Mouse (Mus musculus) kidney, adult 2 months (tissue): ENCODE results near the gene Ifnar2. TPM values are rescaled to one million over a fixed set of nuclear protein-coding genes. Genes with fewer than 3 reads are reported as not detected.
A peak's percentile ranks its signal among the peaks of the same experiment; 100 is the strongest.

Experiments
- DNase-seq: peaks from one replicate; pipeline ENCODE4 v3.0.0; 2021
- H3K27ac ChIP-seq: fragments of 200-500 bp; 2 replicates; pipeline ENCODE4 v1.5.1; 2012; ENCODE audit warnings: low read depth, low read length, control low read depth, inconsistent platforms; ENCODE audit not compliant: insufficient read depth
- H3K27me3 ChIP-seq: fragments of 200-500 bp; replicated peaks from 2 replicates; pipeline ENCODE4 v1.6.1; 2012; ENCODE audit warnings: mild to moderate bottlenecking, moderate library complexity, low read length, inconsistent platforms; ENCODE audit not compliant: control insufficient read depth, insufficient read depth
- H3K36me3 ChIP-seq: fragments of 200-500 bp; 2 replicates; pipeline ENCODE4 v1.6.1; 2012; ENCODE audit warnings: mild to moderate bottlenecking, moderate library complexity, low read length, inconsistent platforms; ENCODE audit not compliant: control insufficient read depth, insufficient read depth
- H3K4me1 ChIP-seq: fragments of 200-500 bp; 2 replicates; pipeline ENCODE4 v1.6.1; 2011; ENCODE audit warnings: low read length; ENCODE audit not compliant: control insufficient read depth, insufficient read depth
- H3K4me3 ChIP-seq: fragments of 200-500 bp; 2 replicates; pipeline ENCODE4 v1.5.1; 2011; ENCODE audit warnings: mild to moderate bottlenecking, low read depth, low read length, control low read depth; ENCODE audit not compliant: insufficient read depth
- CTCF ChIP-seq: fragments of 200-500 bp; conservative IDR thresholded peaks from 2 replicates; pipeline ENCODE4 v1.5.1; 2011; ENCODE audit warnings: low read depth, mild to moderate bottlenecking, control low read depth, low read length, moderate library complexity, mixed read lengths; ENCODE audit not compliant: insufficient read depth, insufficient read length
- POLR2A ChIP-seq: fragments of 200-500 bp; IDR thresholded peaks from one replicate; pipeline ENCODE4 v1.6.1; 2011; ENCODE audit warnings: low read depth, low read length, control low read depth
- WGBS: fragments of 180-500 bp; shearing (Covaris S2); methylation state at CpG from one replicate; pipeline ENCODE4 v1.1.7; 2018; 5-methylcytosine and 5-hydroxymethylcytosine counted together
- polyA plus RNA-seq: library from polyadenylated mRNA; depleted of rRNA; stranded (reverse); fragments of >200 nt; gene quantifications from 2 replicates; pipeline ENCODE4 v1.2.3, GENCODE M21; 2012

Ifnar2 gene
- polyA plus RNA-seq, 1 experiment, result 57.1 TPM

GRCm38 (mm10) chr16:91359531-91359930, 13.1 kb upstream of the Ifnar2 start:
- peaks cover 13% of the 10 kb centered on the region; the same call in 1 of the 2 replicates for H3K4me1 ChIP-seq
- H3K36me3 ChIP-seq, result no peaks in the 10 kb centered on the region
- DNase-seq, result peak; percentile 60
- no peak for TF ChIP-seq CTCF
- no peak for TF ChIP-seq POLR2A
- no peaks in the 10 kb centered on the region for H3K27me3 ChIP-seq
- H3K27ac ChIP-seq, result no peak overlapping the region
- WGBS, result 76% methylated on average over 13 of the region's 13 CpGs
- H3K4me3 ChIP-seq, result no peak overlapping the region

- no peak for TF ChIP-seq POLR2A
- TF ChIP-seq CTCF, result no peak
- 75% methylated on average over 3 of the region's 3 CpGs for WGBS
- Histone ChIP-seq H3K36me3 (no peaks in the 10 kb centered on the region), H3K27me3 (no peaks in the 10 kb centered on the region), H3K27ac (no peak overlapping the region), H3K4me3 (no peak overlapping the region), H3K4me1 (peaks cover 13% of the 10 kb centered on the region; the same call in 1 of the 2 replicates)
- no peak for DNase-seq
These were observed 12.4 kb upstream of the Ifnar2 start for GRCm38 (mm10) chr16:91360162-91360561.

GRCm38 (mm10) chr16:91362006-91362405, 10.6 kb upstream of the Ifnar2 start:
- DNase-seq, result no peak
- H3K36me3 ChIP-seq, result no peaks in the 10 kb centered on the region
- WGBS, result 49% methylated on average over 2 of the region's 2 CpGs
- no peak overlapping the region for H3K4me3 ChIP-seq
- H3K27ac ChIP-seq, result peak overlapping the region; percentile 84
- H3K27me3 ChIP-seq, result no peaks in the 10 kb centered on the region
- peaks cover 13% of the 10 kb centered on the region; the same call in 1 of the 2 replicates for H3K4me1 ChIP-seq
- no peak for TF ChIP-seq POLR2A
- TF ChIP-seq CTCF, result no peak

- peak; percentile 88 for DNase-seq
- Histone ChIP-seq H3K4me1 (peaks cover 13% of the 10 kb centered on the region; the same call in 1 of the 2 replicates), H3K4me3 (no peak overlapping the region), H3K27me3 (no peaks in the 10 kb centered on the region), H3K36me3 (no peaks in the 10 kb centered on the region), H3K27ac (peak overlapping the region; percentile 84)
- no peak for TF ChIP-seq POLR2A
- TF ChIP-seq CTCF, result no peak
- WGBS, result 33% methylated on average over 12 of the region's 12 CpGs
These were observed 9.8 kb upstream of the Ifnar2 start for GRCm38 (mm10) chr16:91362616-91363272.

- 40% methylated on average over 3 of the region's 3 CpGs for WGBS
- TF ChIP-seq CTCF (no peak), POLR2A (no peak)
- Histone ChIP-seq H3K27ac (peak overlapping the region; percentile 84), H3K27me3 (no peaks in the 10 kb centered on the region), H3K36me3 (no peaks in the 10 kb centered on the region), H3K4me1 (peaks cover 13% of the 10 kb centered on the region; the same call in 1 of the 2 replicates), H3K4me3 (no peak overlapping the region)
- peak; percentile 93 for DNase-seq
These were observed 9.1 kb upstream of the Ifnar2 start for GRCm38 (mm10) chr16:91363483-91363882.

- Histone ChIP-seq H3K27me3 (no peaks in the 10 kb centered on the region), H3K36me3 (no peaks in the 10 kb centered on the region), H3K4me1 (peaks cover 10% of the 10 kb centered on the region; the same call in 1 of the 2 replicates), H3K27ac (peak overlapping the region; percentile 22; the same call in 1 of the 2 replicates), H3K4me3 (no peak overlapping the region)
- DNase-seq, result no peak
- TF ChIP-seq CTCF (no peak), POLR2A (no peak)
These were observed 6.0 kb upstream of the Ifnar2 start for GRCm38 (mm10) chr16:91366567-91366966.

- no peaks in the 10 kb centered on the region for H3K27me3 ChIP-seq
- DNase-seq, result no peak
- WGBS, result 76% methylated on average over 2 of the region's 2 CpGs
- no peak overlapping the region for H3K4me3 ChIP-seq
- peaks cover 9% of the 10 kb centered on the region; the same call in 1 of the 2 replicates for H3K4me1 ChIP-seq
- no peaks in the 10 kb centered on the region for H3K36me3 ChIP-seq
- TF ChIP-seq CTCF (no peak), POLR2A (no peak)
- H3K27ac ChIP-seq, result peak overlapping the region; percentile 22; the same call in 1 of the 2 replicates
These were observed 5.5 kb upstream of the Ifnar2 start for GRCm38 (mm10) chr16:91367066-91367465.
